Mouse (Mus musculus): ENCODE measurements at regions not wholly inside any gene's neighbourhood (a gene's known extent, or its start where the extent isn't known, plus 50 kb on each side); places are given as distances from the start of the nearest gene placed in this dataset.

- no peak for DNase-seq (ENCODE audit: low read depth)
- TF ChIP-seq POLR2A (IDR thresholded peaks at IDR 0.05; ENCODE audit: borderline replicate concordance, extremely low read depth, insufficient read depth, insufficient read length, poor library complexity, severe bottlenecking) = no peak
- no peak for TF ChIP-seq CTCF (IDR thresholded peaks at IDR 0.05; ENCODE audit: borderline replicate concordance, extremely low read depth, insufficient read depth, insufficient read length)
Observed at GRCm38 (mm10) chr3:130936336-130936735, 173.9 kb upstream of the Lef1 start.

- TF ChIP-seq POLR2A (IDR thresholded peaks at IDR 0.05; ENCODE audit: borderline replicate concordance, extremely low read depth, insufficient read depth, insufficient read length, poor library complexity, severe bottlenecking) = no peak
- TF ChIP-seq CTCF (IDR thresholded peaks at IDR 0.05; ENCODE audit: borderline replicate concordance, extremely low read depth, insufficient read depth, insufficient read length) = no peak
- no peak for DNase-seq (ENCODE audit: low read depth)
Observed at GRCm38 (mm10) chr3:130935926-130936315, 174.3 kb upstream of the Lef1 start.

GRCm38 (mm10) chr3:130935302-130935925 is 174.9 kb upstream of the Lef1 start:
- no peak for DNase-seq (ENCODE audit: low read depth)
- TF ChIP-seq POLR2A (IDR thresholded peaks at IDR 0.05; ENCODE audit: borderline replicate concordance, extremely low read depth, insufficient read depth, insufficient read length, poor library complexity, severe bottlenecking) (no peak), CTCF (IDR thresholded peaks at IDR 0.05; ENCODE audit: borderline replicate concordance, extremely low read depth, insufficient read depth, insufficient read length) (no peak)

DNA sequence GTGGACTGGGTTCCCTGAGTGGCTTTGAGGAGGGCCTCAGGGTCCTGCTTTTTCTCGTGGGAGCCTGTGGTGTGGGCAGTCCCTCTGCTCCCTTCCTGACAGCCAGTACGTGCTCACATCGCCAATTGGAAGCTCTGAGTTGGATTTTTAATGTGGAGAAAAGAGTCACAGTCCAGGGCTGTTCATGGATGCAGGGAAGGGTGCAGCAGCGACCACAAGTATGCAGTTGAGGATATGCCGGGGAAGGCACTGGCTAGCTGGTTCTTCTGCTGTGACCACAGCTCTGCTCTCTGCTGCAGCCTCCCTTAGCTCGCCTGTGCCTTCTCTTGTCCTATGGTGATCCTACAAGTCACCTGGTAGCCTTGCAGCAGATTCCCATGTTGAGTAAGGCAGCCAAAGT is 177.5 kb upstream of the Lef1 start:
- TF ChIP-seq CTCF (IDR thresholded peaks at IDR 0.05; ENCODE audit: borderline replicate concordance, extremely low read depth, insufficient read depth, insufficient read length) (no peak), POLR2A (IDR thresholded peaks at IDR 0.05; ENCODE audit: borderline replicate concordance, extremely low read depth, insufficient read depth, insufficient read length, poor library complexity, severe bottlenecking) (no peak)
- DNase-seq (ENCODE audit: low read depth) = no peak

DNA sequence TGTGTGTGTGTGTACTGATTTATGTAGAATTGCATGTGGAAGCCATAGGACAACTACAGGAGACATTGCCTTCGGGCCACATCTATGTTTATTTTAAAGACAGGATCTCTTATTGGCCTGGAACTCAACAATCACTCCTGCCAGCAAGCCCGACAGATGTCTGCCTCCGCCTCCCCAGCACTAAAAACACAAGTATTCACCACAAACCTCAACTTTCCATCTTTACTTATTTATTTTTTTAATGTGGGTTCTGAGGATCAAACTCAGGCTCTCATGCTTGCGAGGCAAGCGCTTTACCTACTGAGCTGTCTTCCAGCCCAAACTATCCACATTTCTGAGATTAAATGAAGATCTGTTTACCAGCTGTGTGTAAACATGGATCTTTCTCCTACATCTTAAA is 178.0 kb upstream of the Lef1 start:
- TF ChIP-seq CTCF (IDR thresholded peaks at IDR 0.05; ENCODE audit: borderline replicate concordance, extremely low read depth, insufficient read depth, insufficient read length) (no peak), POLR2A (IDR thresholded peaks at IDR 0.05; ENCODE audit: borderline replicate concordance, extremely low read depth, insufficient read depth, insufficient read length, poor library complexity, severe bottlenecking) (no peak)
- DNase-seq (ENCODE audit: low read depth) = no peak

DNA sequence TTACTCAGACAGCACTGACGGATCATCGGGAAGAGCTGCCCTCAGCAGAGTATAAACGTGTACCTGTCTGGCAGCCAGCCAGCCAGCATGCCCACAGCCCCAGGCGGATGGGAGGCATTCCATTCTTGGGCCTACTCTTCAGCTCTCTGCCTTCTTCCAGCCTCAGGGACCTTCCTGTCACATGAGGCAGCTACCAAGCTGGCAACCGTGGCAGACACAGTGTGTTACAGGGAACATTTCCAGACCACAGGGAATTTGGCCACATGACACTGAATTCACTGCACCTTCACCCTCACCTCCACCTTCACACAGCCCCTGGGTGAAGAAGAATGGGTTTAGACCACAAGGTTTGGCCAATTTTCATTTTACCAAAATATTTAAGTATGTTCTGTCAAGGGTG is 185.3 kb upstream of the Lef1 start:
- TF ChIP-seq POLR2A (IDR thresholded peaks at IDR 0.05; ENCODE audit: borderline replicate concordance, extremely low read depth, insufficient read depth, insufficient read length, poor library complexity, severe bottlenecking) (no peak), CTCF (IDR thresholded peaks at IDR 0.05; ENCODE audit: borderline replicate concordance, extremely low read depth, insufficient read depth, insufficient read length) (no peak)
- DNase-seq (ENCODE audit: low read depth) = no peak

GRCm38 (mm10) chr3:130923615-130923958 is 186.7 kb upstream of the Lef1 start:
- no peak for TF ChIP-seq CTCF (IDR thresholded peaks at IDR 0.05; ENCODE audit: borderline replicate concordance, extremely low read depth, insufficient read depth, insufficient read length)
- TF ChIP-seq POLR2A (IDR thresholded peaks at IDR 0.05; ENCODE audit: borderline replicate concordance, extremely low read depth, insufficient read depth, insufficient read length, poor library complexity, severe bottlenecking) = no peak
- peak; percentile 68 for DNase-seq (ENCODE audit: low read depth)

GRCm38 (mm10) chr3:130922812-130923614 is 187.3 kb upstream of the Lef1 start:
- TF ChIP-seq CTCF (IDR thresholded peaks at IDR 0.05; ENCODE audit: borderline replicate concordance, extremely low read depth, insufficient read depth, insufficient read length) = no peak
- TF ChIP-seq POLR2A (IDR thresholded peaks at IDR 0.05; ENCODE audit: borderline replicate concordance, extremely low read depth, insufficient read depth, insufficient read length, poor library complexity, severe bottlenecking) = no peak
- DNase-seq (ENCODE audit: low read depth) = peak; percentile 72

DNA sequence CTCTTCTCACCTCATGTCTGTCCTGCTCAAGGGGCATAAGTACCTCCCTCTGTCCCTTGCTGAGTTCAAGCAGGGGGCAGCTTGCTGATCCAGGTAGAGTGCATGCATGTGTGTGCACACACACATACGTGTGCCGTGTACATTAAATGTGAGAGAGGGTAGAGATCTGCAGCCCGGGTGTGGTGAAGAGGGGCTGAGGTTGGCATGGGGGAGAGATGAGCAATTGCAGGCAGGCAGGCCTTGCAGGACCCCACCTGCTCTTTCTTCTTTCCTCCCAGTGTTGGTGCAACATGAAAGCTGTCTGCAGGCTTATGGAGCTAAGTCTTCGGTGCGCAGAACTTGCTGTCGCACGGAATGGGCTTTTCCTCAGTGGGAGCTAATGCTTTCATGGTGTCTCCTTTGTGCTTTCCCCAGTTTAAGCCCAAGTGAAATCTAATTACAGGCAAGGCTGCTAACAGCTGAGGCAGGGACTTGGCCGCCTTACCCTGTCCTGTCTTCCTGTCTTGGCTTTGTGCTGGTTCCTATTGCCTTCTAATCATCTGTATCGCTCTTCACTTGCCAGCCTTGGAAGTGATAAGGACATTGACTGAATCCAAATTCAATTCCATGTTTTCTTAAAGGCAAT is 188.5 kb upstream of the Lef1 start:
- DNase-seq (ENCODE audit: low read depth) = peak; percentile 82
- no peak for TF ChIP-seq POLR2A (IDR thresholded peaks at IDR 0.05; ENCODE audit: borderline replicate concordance, extremely low read depth, insufficient read depth, insufficient read length, poor library complexity, severe bottlenecking)

DNA sequence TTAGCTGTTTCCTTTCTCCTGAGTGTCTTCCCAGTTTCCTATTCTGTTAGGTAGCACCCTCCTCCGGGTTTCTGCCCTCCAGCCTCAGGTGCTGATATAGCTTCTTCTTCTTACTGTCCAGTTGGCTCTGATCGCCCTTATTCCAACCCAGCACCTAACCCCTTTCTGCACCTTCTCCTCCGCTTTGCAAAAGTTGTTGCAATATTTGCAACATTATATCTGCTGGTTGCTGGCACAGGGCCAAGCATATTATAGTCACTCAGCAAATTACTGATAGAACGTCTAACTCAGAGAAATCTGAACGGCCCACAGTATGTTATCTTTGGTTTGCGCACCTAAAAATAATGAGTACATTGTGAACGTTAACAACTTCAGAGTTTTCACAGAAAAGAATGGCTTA is 183.6 kb upstream of the Rpl34 start:
- no peak for TF ChIP-seq POLR2A (IDR thresholded peaks at IDR 0.05; ENCODE audit: borderline replicate concordance, extremely low read depth, insufficient read depth, insufficient read length, poor library complexity, severe bottlenecking)
- no peak for TF ChIP-seq CTCF (IDR thresholded peaks at IDR 0.05; ENCODE audit: borderline replicate concordance, extremely low read depth, insufficient read depth, insufficient read length)
- DNase-seq (ENCODE audit: low read depth) = peak; percentile 17

- TF ChIP-seq POLR2A (IDR thresholded peaks at IDR 0.05; ENCODE audit: borderline replicate concordance, extremely low read depth, insufficient read depth, insufficient read length, poor library complexity, severe bottlenecking) (no peak), CTCF (IDR thresholded peaks at IDR 0.05; ENCODE audit: borderline replicate concordance, extremely low read depth, insufficient read depth, insufficient read length) (no peak)
- no peak for DNase-seq (ENCODE audit: low read depth)
Observed at GRCm38 (mm10) chr3:130905101-130905500, 174.9 kb upstream of the Rpl34 start.

- TF ChIP-seq CTCF (IDR thresholded peaks at IDR 0.05; ENCODE audit: borderline replicate concordance, extremely low read depth, insufficient read depth, insufficient read length) = no peak
- TF ChIP-seq POLR2A (IDR thresholded peaks at IDR 0.05; ENCODE audit: borderline replicate concordance, extremely low read depth, insufficient read depth, insufficient read length, poor library complexity, severe bottlenecking) = no peak
Observed at GRCm38 (mm10) chr3:130903329-130903728, 173.1 kb upstream of the Rpl34 start.

More at GRCm38 (mm10) chr3:130903329-130903728, 173.1 kb upstream of the Rpl34 start:
- DNase-seq (ENCODE audit: low read depth) = no peak
